Mouse (Mus musculus) bone marrow, adult 2 months (tissue): Measurements from ENCODE around the gene Spire2. TPM values are rescaled to one million over a fixed set of nuclear protein-coding genes. Genes with fewer than 3 reads are reported as not detected.
A peak's percentile ranks its signal among the peaks of the same experiment; 100 is the strongest.

ENCODE experiments used
- H3K27ac ChIP-seq: fragments of 200-500 bp; 2 replicates; pipeline ENCODE4 v1.5.1; 2012; ENCODE audit warnings: low read depth, mild to moderate bottlenecking, control low read depth, inconsistent platforms, low read length; ENCODE audit not compliant: control insufficient read depth, poor library complexity, insufficient read depth
- H3K4me1 ChIP-seq: fragments of 200-500 bp; 2 replicates; pipeline ENCODE4 v1.6.1; 2011; ENCODE audit warnings: low read length; ENCODE audit not compliant: control insufficient read depth, insufficient read depth
- H3K4me3 ChIP-seq: fragments of 200-500 bp; replicated peaks from 2 replicates; pipeline ENCODE3; 2011; ENCODE audit warnings: mild to moderate bottlenecking, low read depth, low read length, control low read depth; ENCODE audit not compliant: control insufficient read depth
- CTCF ChIP-seq: fragments of 200-500 bp; IDR thresholded peaks from 2 replicates; pipeline ENCODE4 v1.5.1; 2011; ENCODE audit warnings: low read length, control low read depth; ENCODE audit not compliant: control insufficient read depth, insufficient read depth
- POLR2A ChIP-seq: fragments of 200-500 bp; IDR thresholded peaks from 2 replicates; pipeline ENCODE4 v1.6.1; 2011; ENCODE audit warnings: low read depth, mild to moderate bottlenecking, control low read depth, low read length, borderline replicate concordance; ENCODE audit not compliant: control insufficient read depth
- WGBS: fragments of 180-500 bp; shearing (Covaris S2); methylation state at CpG from one replicate; pipeline ENCODE4 v1.1.7; 2018; 5-methylcytosine and 5-hydroxymethylcytosine counted together
- polyA plus RNA-seq: library from polyadenylated mRNA; stranded (reverse); fragments of >200 nt; gene quantifications from 2 replicates; pipeline ENCODE4 v1.2.4, GENCODE M21; 2011; ENCODE audit warnings: low replicate concordance; ENCODE audit not compliant: missing spikeins, insufficient read depth, insufficient read length

Spire2 gene
- polyA plus RNA-seq, 1 experiment, result 1.5 TPM

DNA sequence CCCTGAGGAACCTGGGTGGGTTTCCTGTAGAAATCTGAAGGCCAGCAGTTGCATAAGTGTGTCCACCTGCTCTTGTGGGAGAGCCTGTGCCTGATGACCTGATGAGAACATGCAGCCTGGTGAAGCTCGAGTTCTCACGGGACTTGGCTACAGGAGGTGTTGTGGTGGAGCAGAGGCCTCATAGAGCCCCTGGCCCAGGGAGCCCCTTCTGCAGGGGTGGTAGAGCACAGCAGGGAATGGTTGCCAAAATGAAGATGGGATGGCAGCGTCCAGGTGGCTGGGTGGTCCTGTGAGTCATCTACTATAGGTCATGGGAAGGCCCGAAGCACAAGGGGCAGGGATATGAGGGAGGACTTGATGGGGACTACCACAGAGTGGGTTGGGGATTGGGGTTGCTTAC is 49.2 kb downstream of the Spire2 start:
- TF ChIP-seq CTCF (no peak), POLR2A (no peak)
- WGBS, result 91% methylated on average over 4 of the region's 4 CpGs
- no peak overlapping the region for H3K4me3 ChIP-seq
- H3K27ac ChIP-seq, result no peak overlapping the region
- no peaks in the 10 kb centered on the region for H3K4me1 ChIP-seq

DNA sequence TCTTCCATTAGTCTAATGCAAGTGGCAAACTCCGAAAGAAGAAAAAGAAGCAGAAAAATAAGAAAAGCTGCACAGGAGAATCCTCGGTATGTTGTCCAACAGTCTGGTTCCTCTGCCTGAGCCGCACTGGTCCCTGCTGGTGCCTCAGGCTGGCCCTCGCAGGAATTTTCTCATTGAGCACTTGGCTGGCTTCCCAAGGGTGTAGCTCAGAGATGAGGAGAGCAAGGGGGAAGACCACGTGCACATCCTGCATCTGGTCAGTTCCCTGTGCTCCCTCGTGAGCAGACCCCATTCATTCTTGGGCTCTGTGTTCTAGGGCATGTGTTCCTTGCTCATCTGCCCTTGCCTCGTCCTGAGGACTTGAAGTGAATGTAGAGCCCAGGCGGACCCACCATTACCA is 50.0 kb downstream of the Spire2 start:
- H3K4me1 ChIP-seq, result no peaks in the 10 kb centered on the region
- no peak for TF ChIP-seq POLR2A
- TF ChIP-seq CTCF, result no peak
- H3K4me3 ChIP-seq, result no peak overlapping the region
- 79% methylated on average over 8 of the region's 8 CpGs for WGBS
- H3K27ac ChIP-seq, result no peak overlapping the region

DNA sequence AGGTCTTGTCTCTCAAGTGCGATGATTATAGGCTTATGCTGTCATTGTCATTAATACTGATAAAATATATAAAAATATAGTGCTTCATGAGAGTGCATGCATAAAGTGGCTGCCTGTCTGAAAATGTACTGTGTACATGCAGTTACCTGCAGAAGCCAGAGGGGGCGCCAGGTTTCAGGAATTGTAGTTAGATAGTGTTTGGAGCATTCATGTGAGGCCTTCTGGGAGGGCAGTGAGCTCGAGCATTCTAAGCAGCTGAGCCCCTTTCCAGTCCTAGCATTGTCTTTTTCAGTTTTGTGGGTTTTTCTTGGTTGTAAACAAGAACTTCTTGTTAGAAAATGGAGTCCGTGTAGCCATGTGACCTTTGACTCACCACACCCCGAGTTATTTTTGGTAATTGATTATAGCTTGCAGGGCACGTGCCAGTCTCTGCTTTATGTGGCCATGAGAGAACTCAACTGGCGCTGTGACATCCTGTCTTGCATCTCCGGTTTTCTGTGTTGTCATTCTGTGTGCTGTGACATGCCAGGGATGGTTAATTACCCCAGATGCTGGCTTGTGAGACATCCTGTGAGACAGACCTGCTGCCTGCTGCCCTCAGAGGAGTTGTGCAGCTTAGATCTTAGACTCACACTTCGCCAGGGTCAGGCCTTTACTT is 52.5 kb downstream of the Spire2 start:
- H3K27ac ChIP-seq, result no peak overlapping the region
- no peaks in the 10 kb centered on the region for H3K4me1 ChIP-seq
- WGBS, result 66% methylated on average over 9 of the region's 9 CpGs
- TF ChIP-seq CTCF (peak; percentile 18; the same call in 1 of the 2 replicates), POLR2A (no peak)
- no peak overlapping the region for H3K4me3 ChIP-seq

DNA sequence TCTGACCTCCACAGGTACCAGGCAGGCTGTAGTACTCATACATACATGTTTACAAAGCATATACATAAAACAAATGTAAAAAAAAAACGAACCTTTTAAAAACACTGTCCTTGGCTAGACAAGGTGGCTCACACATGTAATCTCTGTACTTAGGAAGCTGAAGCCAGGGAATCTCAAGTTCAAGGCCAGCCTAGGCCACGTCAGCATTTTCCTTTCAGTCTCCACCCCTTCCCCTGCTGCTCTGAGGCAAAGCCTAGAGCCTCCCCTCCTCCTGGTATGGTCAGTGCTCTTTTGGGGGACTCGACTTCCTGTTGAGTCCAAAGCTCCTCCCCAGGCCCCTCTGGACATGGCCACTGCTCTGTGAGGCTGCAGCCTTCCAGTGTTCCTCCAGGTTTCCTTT is 54.5 kb downstream of the Spire2 start:
- WGBS, result 84% methylated on average over 3 of the region's 3 CpGs
- H3K4me1 ChIP-seq, result no peaks in the 10 kb centered on the region
- no peak overlapping the region for H3K4me3 ChIP-seq
- TF ChIP-seq CTCF (no peak), POLR2A (no peak)
- H3K27ac ChIP-seq, result no peak overlapping the region

DNA sequence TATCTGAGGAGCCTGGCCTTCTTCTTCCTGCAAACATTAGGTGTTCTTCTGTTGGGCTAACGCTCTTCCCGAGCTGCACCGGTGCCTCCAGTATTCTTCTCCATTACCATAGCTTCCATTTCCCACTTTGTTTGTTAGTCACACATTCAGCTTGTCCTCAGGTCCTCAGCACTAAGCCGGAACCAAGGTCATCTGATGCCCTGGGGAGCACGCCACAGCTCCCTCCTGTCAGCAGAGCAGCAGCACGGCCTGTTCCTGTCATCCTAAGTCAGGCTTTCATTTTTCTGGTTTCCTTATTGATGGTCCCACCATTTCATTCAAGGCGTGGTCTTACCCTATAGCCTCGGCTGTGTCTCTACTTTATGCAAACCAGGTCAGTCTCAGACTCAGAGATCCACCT is 55.3 kb downstream of the Spire2 start:
- Histone ChIP-seq H3K4me3 (no peak overlapping the region), H3K27ac (no peak overlapping the region), H3K4me1 (no peaks in the 10 kb centered on the region)
- WGBS, result 86% methylated on average over 8 of the region's 8 CpGs
- TF ChIP-seq CTCF (no peak), POLR2A (no peak)

DNA sequence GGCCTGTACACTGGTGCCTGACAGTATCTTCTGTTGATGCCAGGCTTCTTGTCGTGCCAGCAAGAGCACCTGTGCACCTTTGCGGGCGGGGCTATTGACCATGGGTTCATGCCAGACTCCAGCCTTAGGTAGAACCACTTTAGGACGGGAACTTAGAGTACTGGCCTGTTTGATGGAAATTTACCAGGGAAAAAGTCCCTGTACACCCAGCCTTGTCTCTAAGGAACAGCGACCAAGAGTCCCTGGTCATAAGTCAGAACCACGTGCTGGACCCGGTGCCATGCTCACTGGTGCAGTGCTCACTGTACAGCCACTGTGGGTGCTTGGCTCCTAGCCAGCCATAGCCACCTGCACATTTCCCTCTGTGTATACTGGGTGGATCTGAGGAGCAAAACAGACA is 56.5 kb downstream of the Spire2 start:
- Histone ChIP-seq H3K4me1 (no peaks in the 10 kb centered on the region), H3K27ac (no peak overlapping the region), H3K4me3 (no peak overlapping the region)
- 87% methylated on average over 7 of the region's 7 CpGs for WGBS
- TF ChIP-seq POLR2A (no peak), CTCF (no peak)

DNA sequence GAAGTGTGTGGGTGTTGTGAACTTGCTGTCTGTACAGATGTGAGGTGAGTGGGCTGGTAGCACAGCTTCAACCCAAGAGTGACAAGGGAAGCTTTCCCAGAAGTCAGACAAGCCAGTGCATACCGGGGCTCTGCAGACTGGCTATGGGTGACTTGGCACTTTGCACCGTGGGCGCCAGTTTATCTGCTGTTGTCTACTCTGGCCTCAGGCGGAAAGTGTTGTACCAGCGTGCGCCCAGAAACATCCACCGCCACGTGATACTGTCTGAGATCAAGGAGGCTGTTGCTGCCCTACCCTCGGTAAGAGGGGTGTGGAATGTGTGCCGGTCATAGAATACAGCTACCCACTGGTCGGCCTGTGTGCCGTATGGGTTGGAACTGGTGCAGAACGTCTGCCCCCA is 65.8 kb downstream of the Spire2 start:
- 70% methylated on average over 13 of the region's 13 CpGs for WGBS
- no peaks in the 10 kb centered on the region for H3K4me1 ChIP-seq

DNA sequence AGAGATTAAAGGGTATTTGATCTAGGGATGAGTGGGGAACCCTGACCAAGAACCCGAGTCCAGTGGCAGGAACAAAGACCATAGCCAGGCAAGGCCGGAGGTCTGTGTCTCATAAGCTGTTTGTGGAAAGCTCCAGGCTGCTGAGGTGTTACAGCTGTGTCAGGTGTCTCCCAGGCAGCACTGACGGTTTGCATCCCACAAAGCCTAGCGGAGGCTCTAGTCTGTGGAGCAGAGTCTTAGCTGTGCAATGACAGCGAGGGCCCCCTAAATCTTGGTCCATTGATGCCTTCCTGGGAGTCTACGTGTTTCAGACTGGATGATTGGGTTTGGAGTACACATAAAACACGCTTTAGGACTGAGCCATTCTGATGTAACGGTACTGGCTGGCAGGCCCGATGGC is 69.4 kb downstream of the Spire2 start:
- WGBS, result 88% methylated on average over 9 of the region's 9 CpGs
- Histone ChIP-seq H3K4me3 (no peak overlapping the region), H3K4me1 (no peaks in the 10 kb centered on the region), H3K27ac (no peak overlapping the region)
- TF ChIP-seq CTCF (no peak), POLR2A (no peak)

More for the DNA sequence above, 65.8 kb downstream of the Spire2 start:
- Histone ChIP-seq H3K27ac (no peak overlapping the region), H3K4me3 (no peak overlapping the region)
- TF ChIP-seq POLR2A, result no peak
- TF ChIP-seq CTCF, result no peak
